Mouse (Mus musculus) embryonic fibroblast, embryonic 13.5 days (primary cell): ENCODE measurements at regions not wholly inside any gene's neighbourhood (a gene's known extent, or its start where the extent isn't known, plus 50 kb on each side); places are given as distances from the start of the nearest gene placed in this dataset.

Experiments
- CTCF ChIP-seq: IDR thresholded peaks from 2 replicates; pipeline ENCODE4 v1.5.1; 2011; ENCODE audit warnings: mild to moderate bottlenecking, control low read depth, low read length, moderate library complexity, borderline replicate concordance; ENCODE audit not compliant: insufficient read depth
- POLR2A ChIP-seq: IDR thresholded peaks from 2 replicates; pipeline ENCODE4 v1.6.1; 2011; ENCODE audit warnings: low read depth, mild to moderate bottlenecking, control low read depth, low read length, moderate library complexity

DNA sequence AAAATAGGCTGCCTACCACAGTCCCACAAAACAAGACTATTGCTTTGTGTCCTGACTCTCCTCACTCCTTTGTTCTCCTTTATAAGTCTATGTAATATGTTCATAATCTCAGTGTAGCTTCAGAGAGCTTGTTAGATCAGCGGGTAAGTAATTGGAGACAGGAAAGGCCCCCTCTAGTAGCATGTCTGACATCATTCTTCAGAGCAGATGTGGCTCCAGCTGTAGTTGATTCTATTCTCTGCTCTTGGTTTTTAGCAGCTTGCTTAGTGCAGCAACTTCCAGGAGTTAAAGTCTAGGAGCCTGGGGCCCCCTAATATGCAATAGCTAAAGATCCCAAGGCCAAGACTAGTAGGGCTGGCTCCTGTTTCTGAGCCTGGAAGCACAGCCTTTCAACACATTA is 101.0 kb upstream of the Fggy start:
- TF ChIP-seq CTCF (no peak), POLR2A (no peak)
